Mouse (Mus musculus) cortical plate, adult 2 months (tissue): ENCODE data around the gene Zc3h7b.

Experiments used
- CTCF ChIP-seq: fragments of 200-500 bp; IDR thresholded peaks from 2 replicates; pipeline ENCODE4 v1.5.1; 2011; ENCODE audit warnings: mild to moderate bottlenecking, control low read depth, low read length; ENCODE audit not compliant: insufficient read depth; ENCODE audit errors: extremely low read depth
- POLR2A ChIP-seq: fragments of 200-500 bp; IDR thresholded peaks from 2 replicates; pipeline ENCODE4 v1.6.1; 2011; ENCODE audit warnings: mild to moderate bottlenecking, low read length, control low read depth; ENCODE audit not compliant: insufficient read depth; ENCODE audit errors: extremely low read depth

DNA sequence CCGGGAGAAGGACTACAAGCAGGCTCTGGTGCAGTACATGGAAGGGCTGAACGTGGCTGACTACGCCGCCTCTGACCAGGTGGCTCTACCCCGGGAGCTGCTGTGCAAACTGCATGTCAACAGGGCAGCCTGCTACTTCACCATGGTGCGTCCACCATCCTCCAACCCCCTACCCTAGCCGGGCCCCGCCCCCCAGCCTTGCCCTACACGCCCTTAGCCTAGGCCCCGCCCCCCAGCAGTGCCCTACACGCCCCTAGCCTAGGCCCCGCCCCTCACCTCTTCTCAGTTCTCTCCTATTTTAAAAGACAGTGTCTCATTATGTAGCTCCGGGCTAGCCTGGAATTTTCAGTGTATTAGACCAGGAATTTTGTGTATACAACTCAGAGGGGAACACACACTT is 24.2 kb downstream of the Zc3h7b start:
- TF ChIP-seq POLR2A (no peak), CTCF (no peak)
